Mouse (Mus musculus) ES-Bruce4 (cell line): ENCODE data around the gene Clec3b.

Experiments
- CTCF ChIP-seq: IDR thresholded peaks from one replicate; pipeline ENCODE4 v1.8.1; 2011; ENCODE audit warnings: low read depth, low read length
- POLR2A ChIP-seq: IDR thresholded peaks from one replicate; pipeline ENCODE4 v1.8.1; 2011; ENCODE audit warnings: low read length; ENCODE audit not compliant: insufficient read depth

GRCm38 (mm10) chr9:123185546-123185945 lies 34.8 kb downstream of the Clec3b start:
- no peak for TF ChIP-seq POLR2A
- no peak for TF ChIP-seq CTCF
